Mouse (Mus musculus) heart, embryonic 10.5 days (tissue): Measurements from ENCODE around the gene Gm47969. TPM values are rescaled to one million over a fixed set of nuclear protein-coding genes. Genes with fewer than 3 reads are reported as not detected.

Experiments used
- DNase-seq: peaks from one replicate; pipeline ENCODE4 v3.0.0-alpha.2; 2017; ENCODE audit warnings: low spot score
- H3K27ac ChIP-seq: fragments of 300-500 bp; sonication (generic); 2 replicates; pipeline ENCODE4 v1.5.1; 2016; ENCODE audit warnings: mild to moderate bottlenecking
- H3K27me3 ChIP-seq: fragments of 300-500 bp; sonication (generic); 2 replicates; pipeline ENCODE4 v1.6.1; 2016; ENCODE audit warnings: mild to moderate bottlenecking; ENCODE audit not compliant: poor library complexity, insufficient read depth, severe bottlenecking
- H3K36me3 ChIP-seq: fragments of 300-500 bp; sonication (generic); 2 replicates; pipeline ENCODE4 v1.6.1; 2016; ENCODE audit warnings: mild to moderate bottlenecking, moderate library complexity
- H3K4me1 ChIP-seq: fragments of 300-500 bp; sonication (generic); 2 replicates; pipeline ENCODE4 v1.6.1; 2016; ENCODE audit warnings: mild to moderate bottlenecking
- H3K4me3 ChIP-seq: fragments of 300-500 bp; sonication (generic); 2 replicates; pipeline ENCODE4 v1.5.1; 2016; ENCODE audit warnings: mild to moderate bottlenecking, moderate library complexity
- H3K9me3 ChIP-seq: fragments of 300-500 bp; sonication (generic); 2 replicates; pipeline ENCODE4 v1.6.1; 2016; ENCODE audit warnings: mild to moderate bottlenecking, moderate library complexity
- WGBS: fragments of 180-500 bp; shearing (Covaris S2); methylation state at CpG from one replicate; pipeline ENCODE4 v1.1.7; 2016; 5-methylcytosine and 5-hydroxymethylcytosine counted together
- polyA plus RNA-seq: library from polyadenylated mRNA; unstranded; fragments of >200 nt; fragmentation: Nextera tagmentation; extraction: Ambion mirVana; gene quantifications from 2 replicates; pipeline ENCODE4 v1.2.1, GENCODE M21; 2016

Gm47969 gene
- polyA plus RNA-seq, 1 experiment from 2014 or later = not detected

- no peaks in the 10 kb centered on the region for H3K36me3 ChIP-seq
- no peak for DNase-seq
- H3K9me3 ChIP-seq = no peaks in the 10 kb centered on the region
- no peak overlapping the region for H3K27ac ChIP-seq
- H3K27me3 ChIP-seq = no peaks in the 10 kb centered on the region
- no peak overlapping the region for H3K4me3 ChIP-seq
- WGBS = 78% methylated on average over 4 of the region's 4 CpGs
- peaks cover 5% of the 10 kb centered on the region; the same call in 1 of the 2 replicates for H3K4me1 ChIP-seq
Measured at GRCm38 (mm10) chr1:83039080-83039479, 5.7 kb upstream of the Gm47969 start.

GRCm38 (mm10) chr1:83042380-83042779 lies 2.4 kb upstream of the Gm47969 start, which contains the start of gene Krtap28-10:
Gene Krtap28-10, minus strand, starts transcription at chr1:83042480.
- Histone ChIP-seq H3K9me3 (no peaks in the 10 kb centered on the region), H3K27ac (no peak within 1 kb of the TSS), H3K4me3 (no peak within 1 kb of the TSS), H3K36me3 (no peaks in the 10 kb centered on the region), H3K27me3 (peaks cover 5% of the 10 kb centered on the region; the same call in 1 of the 2 replicates), H3K4me1 (peaks cover 5% of the 10 kb centered on the region; the same call in 1 of the 2 replicates)
- 88% methylated on average over 2 of the region's 2 CpGs for WGBS
- no peak for DNase-seq

- peak; percentile 51 for DNase-seq
Measured at GRCm38 (mm10) chr1:83058481-83058880, 13.7 kb downstream of the Gm47969 start.

GRCm38 (mm10) chr1:83059278-83059677 lies 14.5 kb downstream of the Gm47969 start, which contains the start of gene A030005K14Rik:
Gene A030005K14Rik, minus strand, starts transcription at chr1:83059378.
- Histone ChIP-seq H3K36me3 (no peaks in the 10 kb centered on the region), H3K9me3 (no peaks in the 10 kb centered on the region), H3K4me3 (no peak within 1 kb of the TSS), H3K27me3 (no peaks in the 10 kb centered on the region), H3K4me1 (peaks cover 11% of the 10 kb centered on the region), H3K27ac (no peak within 1 kb of the TSS)
- 85% methylated on average over 9 of the region's 9 CpGs for WGBS
- DNase-seq = no peak

More at GRCm38 (mm10) chr1:83058481-83058880, 13.7 kb downstream of the Gm47969 start:
- no peaks in the 10 kb centered on the region for H3K27me3 ChIP-seq
- no peak overlapping the region for H3K4me3 ChIP-seq
- no peaks in the 10 kb centered on the region for H3K9me3 ChIP-seq
- WGBS = 76% methylated on average over 1 of the region's 1 CpGs
- H3K36me3 ChIP-seq = no peaks in the 10 kb centered on the region
- H3K4me1 ChIP-seq = peaks cover 11% of the 10 kb centered on the region
- H3K27ac ChIP-seq = no peak overlapping the region

GRCm38 (mm10) chr1:83060643-83061042 lies 15.9 kb downstream of the Gm47969 start, which contains the start of gene Krtap28-13:
Gene Krtap28-13, plus strand, starts transcription at chr1:83060930.
- H3K9me3 ChIP-seq = no peaks in the 10 kb centered on the region
- H3K4me1 ChIP-seq = peaks cover 11% of the 10 kb centered on the region
- H3K27me3 ChIP-seq = no peaks in the 10 kb centered on the region
- no peak for DNase-seq
- peak within 1 kb of the TSS; percentile 64; the same call in 1 of the 2 replicates for H3K27ac ChIP-seq
- no peak within 1 kb of the TSS for H3K4me3 ChIP-seq
- 73% methylated on average over 4 of the region's 4 CpGs for WGBS
- no peaks in the 10 kb centered on the region for H3K36me3 ChIP-seq

GRCm38 (mm10) chr1:83064851-83065250 lies 20.1 kb downstream of the Gm47969 start:
- no peak overlapping the region for H3K27ac ChIP-seq
- no peaks in the 10 kb centered on the region for H3K9me3 ChIP-seq
- H3K4me1 ChIP-seq = peaks cover 11% of the 10 kb centered on the region
- 22% methylated on average over 3 of the region's 3 CpGs for WGBS
- no peak for DNase-seq
- H3K4me3 ChIP-seq = no peak overlapping the region
- no peaks in the 10 kb centered on the region for H3K27me3 ChIP-seq
- no peaks in the 10 kb centered on the region for H3K36me3 ChIP-seq

- no peak overlapping the region for H3K27ac ChIP-seq
- no peaks in the 10 kb centered on the region for H3K4me1 ChIP-seq
- H3K9me3 ChIP-seq = no peaks in the 10 kb centered on the region
- H3K36me3 ChIP-seq = no peaks in the 10 kb centered on the region
- no peak overlapping the region for H3K4me3 ChIP-seq
- no peaks in the 10 kb centered on the region for H3K27me3 ChIP-seq
- DNase-seq = no peak
- 92% methylated on average over 4 of the region's 4 CpGs for WGBS
Measured at GRCm38 (mm10) chr1:83066577-83066976, 21.8 kb downstream of the Gm47969 start.

- no peaks in the 10 kb centered on the region for H3K4me1 ChIP-seq
- H3K36me3 ChIP-seq = no peaks in the 10 kb centered on the region
- no peaks in the 10 kb centered on the region for H3K9me3 ChIP-seq
- 88% methylated on average over 10 of the region's 10 CpGs for WGBS
- peak; percentile 59 for DNase-seq
- H3K27ac ChIP-seq = no peak overlapping the region
- H3K4me3 ChIP-seq = no peak overlapping the region
- no peaks in the 10 kb centered on the region for H3K27me3 ChIP-seq
Measured at GRCm38 (mm10) chr1:83067205-83067604, 22.5 kb downstream of the Gm47969 start.

GRCm38 (mm10) chr1:83075526-83076189 lies 30.9 kb downstream of the Gm47969 start:
- Histone ChIP-seq H3K4me3 (peak overlapping the region; percentile 42), H3K27me3 (no peaks in the 10 kb centered on the region), H3K9me3 (no peaks in the 10 kb centered on the region), H3K27ac (peak overlapping the region; percentile 16; the same call in 1 of the 2 replicates), H3K36me3 (no peaks in the 10 kb centered on the region), H3K4me1 (no peaks in the 10 kb centered on the region)
- peak; percentile 68 for DNase-seq
- WGBS = 41% methylated on average over 15 of the region's 15 CpGs

- peak overlapping the region; percentile 42 for H3K4me3 ChIP-seq
- peak; percentile 71 for DNase-seq
- H3K9me3 ChIP-seq = no peaks in the 10 kb centered on the region
- no peaks in the 10 kb centered on the region for H3K4me1 ChIP-seq
- H3K27ac ChIP-seq = peak overlapping the region; percentile 16; the same call in 1 of the 2 replicates
- no peaks in the 10 kb centered on the region for H3K27me3 ChIP-seq
- 42% methylated on average over 11 of the region's 11 CpGs for WGBS
- no peaks in the 10 kb centered on the region for H3K36me3 ChIP-seq
Measured at GRCm38 (mm10) chr1:83076190-83076917, 31.6 kb downstream of the Gm47969 start.

GRCm38 (mm10) chr1:83077016-83077415 lies 32.3 kb downstream of the Gm47969 start:
- Histone ChIP-seq H3K36me3 (no peaks in the 10 kb centered on the region), H3K4me3 (no peak overlapping the region), H3K27me3 (no peaks in the 10 kb centered on the region), H3K4me1 (no peaks in the 10 kb centered on the region), H3K9me3 (no peaks in the 10 kb centered on the region), H3K27ac (no peak overlapping the region)
- DNase-seq = no peak
- WGBS = 76% methylated on average over 6 of the region's 6 CpGs

GRCm38 (mm10) chr1:83084790-83085189 lies 40.1 kb downstream of the Gm47969 start:
- no peak for DNase-seq
- Histone ChIP-seq H3K27me3 (no peaks in the 10 kb centered on the region), H3K27ac (no peak overlapping the region), H3K9me3 (no peaks in the 10 kb centered on the region), H3K4me1 (no peaks in the 10 kb centered on the region), H3K36me3 (no peaks in the 10 kb centered on the region), H3K4me3 (no peak overlapping the region)
- 84% methylated on average over 2 of the region's 2 CpGs for WGBS

- H3K27ac ChIP-seq = no peak overlapping the region
- no peaks in the 10 kb centered on the region for H3K27me3 ChIP-seq
- no peaks in the 10 kb centered on the region for H3K36me3 ChIP-seq
- WGBS = 50% methylated on average over 3 of the region's 3 CpGs
- no peaks in the 10 kb centered on the region for H3K9me3 ChIP-seq
- DNase-seq = no peak
- no peak overlapping the region for H3K4me3 ChIP-seq
- no peaks in the 10 kb centered on the region for H3K4me1 ChIP-seq
Measured at GRCm38 (mm10) chr1:83091268-83091667, 46.5 kb downstream of the Gm47969 start.
